Comparison of ENCODE assay signal across 9 mouse cellular contexts in the genomic region with DNA sequence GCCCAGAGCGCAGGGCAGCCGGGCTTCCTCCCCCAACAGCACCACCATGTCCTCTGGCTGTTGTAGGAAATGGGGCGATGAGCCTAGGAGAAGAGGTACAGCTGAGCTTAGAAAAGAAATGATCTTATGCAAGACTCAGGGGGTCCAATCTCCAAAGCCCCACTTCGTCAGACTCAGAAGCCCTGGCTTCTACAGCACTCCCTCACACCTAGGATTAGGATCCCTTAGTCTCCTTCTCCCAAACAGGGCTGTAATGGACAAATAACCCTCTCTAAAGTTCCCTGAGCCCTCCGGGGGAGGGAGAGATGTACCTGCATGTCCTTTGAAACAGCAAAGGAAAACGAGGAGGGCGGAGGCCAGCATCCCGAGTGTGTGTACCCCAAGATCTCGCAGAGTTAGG. TPM values are rescaled to one million over a fixed set of nuclear protein-coding genes. Genes with fewer than 3 reads are reported as not detected.
A peak's percentile ranks its signal among the peaks of the same experiment; 100 is the strongest.
DNase-seq lines count a peak whose midpoint lies in the region; ATAC-seq and TF ChIP-seq lines count a peak whose summit lies in the region.
"Had no signal": no experiment of that assay in that cellular context is flagged by ENCODE, and none has a peak within 500 bp of the region (broad histone marks: within the 10 kb centered on the region; RNA-seq: fewer than 3 reads in every experiment).

No protein-coding gene starts in this region.

- no peak overlapping the region for H3K27ac ChIP-seq in liver, embryonic 12.5 days
- no peak overlapping the region for H3K27ac ChIP-seq in liver, postnatal 0 days (ENCODE audit: low read depth)
- H3K27ac ChIP-seq in forebrain, embryonic 16.5 days (ENCODE audit: low read length), result no peak overlapping the region
- no peak overlapping the region for H3K27ac ChIP-seq in midbrain, embryonic 11.5 days (ENCODE audit: low read depth, low read length)

- ATAC-seq in liver, embryonic 12.5 days, result no peak
- no peak for ATAC-seq in liver, postnatal 0 days
- ATAC-seq in forebrain, embryonic 16.5 days, result no peak
- ATAC-seq in midbrain, embryonic 11.5 days (ENCODE audit: low FRiP score), result no peak
- no peak for ATAC-seq in monocyte, adult 5-6 weeks (replicated peaks; ENCODE audit: insufficient number of reproducible peaks, low FRiP score, low TSS enrichment, poor library complexity, severe bottlenecking)

- H3K4me1 ChIP-seq in liver, embryonic 12.5 days, result peaks cover 6% of the 10 kb centered on the region
- peaks cover 12% of the 10 kb centered on the region for H3K4me1 ChIP-seq in liver, postnatal 0 days (ENCODE audit: insufficient read depth)
- H3K4me1 ChIP-seq in forebrain, embryonic 16.5 days (replicated peaks; ENCODE audit: control insufficient read depth, insufficient read depth, low read length), result peaks cover 13% of the 10 kb centered on the region
- peaks cover 20% of the 10 kb centered on the region for H3K4me1 ChIP-seq in midbrain, embryonic 11.5 days (ENCODE audit: control insufficient read depth, insufficient read depth, low read length)

- no peak overlapping the region for H3K9ac ChIP-seq in liver, embryonic 12.5 days
- no peak overlapping the region for H3K9ac ChIP-seq in liver, postnatal 0 days (replicated peaks)
- H3K9ac ChIP-seq in forebrain, embryonic 16.5 days (replicated peaks; ENCODE audit: low read depth, low read length), result no peak overlapping the region
- no peak overlapping the region; the same call in 1 of the 2 replicates for H3K9ac ChIP-seq in midbrain, embryonic 11.5 days (ENCODE audit: low read length)

- H3K4me3 ChIP-seq in liver, embryonic 12.5 days, result no peak overlapping the region
- no peak overlapping the region for H3K4me3 ChIP-seq in liver, postnatal 0 days (ENCODE audit: low read depth, low read length)
- no peak overlapping the region; the same call in 1 of the 2 replicates for H3K4me3 ChIP-seq in forebrain, embryonic 16.5 days (replicated peaks; ENCODE audit: low read length)
- peak overlapping the region; percentile 20 for H3K4me3 ChIP-seq in midbrain, embryonic 11.5 days (ENCODE audit: low read depth, low read length)

- H3K36me3 ChIP-seq in liver, embryonic 12.5 days, result no peaks in the 10 kb centered on the region
- no peaks in the 10 kb centered on the region for H3K36me3 ChIP-seq in liver, postnatal 0 days (replicated peaks; ENCODE audit: insufficient read depth, low read length)
- H3K36me3 ChIP-seq in forebrain, embryonic 16.5 days (ENCODE audit: control insufficient read depth, insufficient read depth), result no peaks in the 10 kb centered on the region
- no peaks in the 10 kb centered on the region for H3K36me3 ChIP-seq in midbrain, embryonic 11.5 days (ENCODE audit: control insufficient read depth, insufficient read depth, low read length)

- H3K4me2 ChIP-seq in liver, embryonic 12.5 days, result peak overlapping the region; percentile 4; the same call in 1 of the 2 replicates
- H3K4me2 ChIP-seq in liver, postnatal 0 days (ENCODE audit: low read depth, low read length), result no peak overlapping the region
- peak overlapping the region; percentile 42 for H3K4me2 ChIP-seq in forebrain, embryonic 16.5 days (ENCODE audit: low read length)
- peak overlapping the region; percentile 48 for H3K4me2 ChIP-seq in midbrain, embryonic 11.5 days

- WGBS in liver, embryonic 12.5 days (ENCODE audit: insufficient replicate concordance), result 5% methylated on average over 9 of the region's 9 CpGs
- WGBS in liver, postnatal 0 days (ENCODE audit: insufficient replicate concordance), result 4% methylated on average over 9 of the region's 9 CpGs
- 1% methylated on average over 9 of the region's 9 CpGs for WGBS in forebrain, embryonic 16.5 days
- WGBS in midbrain, embryonic 11.5 days, result under 1% methylated on average over 9 of the region's 9 CpGs

- TF ChIP-seq EP300 in liver, postnatal 0 days (IDR thresholded peaks at IDR 0.05; ENCODE audit: low read depth), result no peak

- no peak for DNase-seq in liver, postnatal 0 days
- DNase-seq in midbrain, embryonic 11.5 days (ENCODE audit: low spot score, missing footprints), result peak; percentile 90
- no peak for DNase-seq in urinary bladder, postnatal 25 days (ENCODE audit: low spot score)
- DNase-seq in frontal cortex, postnatal 36 days (ENCODE audit: low spot score in 2 of 2), result no peak

- H3K9me3 ChIP-seq in liver, embryonic 12.5 days (replicated peaks), result no peaks in the 10 kb centered on the region
- H3K9me3 ChIP-seq in liver, postnatal 0 days (ENCODE audit: low read length), result no peaks in the 10 kb centered on the region
- 0 out of 2 replicates have a peak, but pooled peaks cover 2% of the 10 kb centered on the region for H3K9me3 ChIP-seq in forebrain, embryonic 16.5 days (ENCODE audit: control insufficient read depth, low read length)
- H3K9me3 ChIP-seq in midbrain, embryonic 11.5 days (ENCODE audit: control insufficient read depth, low read length), result no peaks in the 10 kb centered on the region

- peaks cover 97% of the 10 kb centered on the region for H3K27me3 ChIP-seq in liver, embryonic 12.5 days (replicated peaks)
- peaks cover 80% of the 10 kb centered on the region for H3K27me3 ChIP-seq in liver, postnatal 0 days (ENCODE audit: insufficient read depth, low read length)
- peaks cover 73% of the 10 kb centered on the region for H3K27me3 ChIP-seq in forebrain, embryonic 16.5 days (replicated peaks; ENCODE audit: control insufficient read depth, insufficient read depth, low read length)
- H3K27me3 ChIP-seq in midbrain, embryonic 11.5 days (ENCODE audit: control insufficient read depth, insufficient read depth, low read length), result peaks cover 78% of the 10 kb centered on the region

- TF ChIP-seq CTCF in liver, postnatal 0 days (IDR thresholded peaks at IDR 0.05; ENCODE audit: low read depth), result no peak

RNA-seq across cellular contexts. Expression of a gene that starts 1.0 kb away (rescaled TPM):
- polyA plus RNA-seq in liver, embryonic 12.5 days (2016; fragmentation: Nextera tagmentation; extraction: Ambion mirVana), result 0.05 and 0.17 TPM in 2 replicates
- polyA plus RNA-seq in liver, postnatal 0 days (2015; fragmentation: Nextera tagmentation; extraction: Ambion mirVana), result 0.05 TPM in 1 of 2 replicates, not detected in the other
- polyA plus RNA-seq in forebrain, embryonic 16.5 days (2015; fragmentation: Nextera tagmentation; extraction: Ambion mirVana), result 0.22 and 0.43 TPM in 2 replicates
- polyA plus RNA-seq in midbrain, embryonic 11.5 days (2014; fragmentation: Nextera tagmentation; extraction: Ambion mirVana), result 0.58 and 0.61 TPM in 2 replicates
- not detected in 3 replicates for total RNA-seq in monocyte, adult 5-6 weeks (2017)
- total RNA-seq: gastrocnemius, adult 8-10 months; MEL had no signal

RNA-seq across cellular contexts. Expression of a gene that starts 1.6 kb away (rescaled TPM):
- 0.14 and 0.18 TPM in 2 replicates for polyA plus RNA-seq in liver, embryonic 12.5 days (2016; fragmentation: Nextera tagmentation; extraction: Ambion mirVana)
- 0.06 and 0.07 TPM in 2 replicates for polyA plus RNA-seq in liver, postnatal 0 days (2015; fragmentation: Nextera tagmentation; extraction: Ambion mirVana)
- not detected in 2 replicates for polyA plus RNA-seq in forebrain, embryonic 16.5 days (2015; fragmentation: Nextera tagmentation; extraction: Ambion mirVana)
- polyA plus RNA-seq in midbrain, embryonic 11.5 days (2014; fragmentation: Nextera tagmentation; extraction: Ambion mirVana), result not detected in 2 replicates
- not detected in 3 replicates for total RNA-seq in monocyte, adult 5-6 weeks (2017)
- total RNA-seq: gastrocnemius, adult 8-10 months had no signal

RNA-seq across cellular contexts. Expression of a gene that starts 11.2 kb away (rescaled TPM):
- 7.5 and 8.2 TPM in 2 replicates for polyA plus RNA-seq in liver, embryonic 12.5 days (2016; fragmentation: Nextera tagmentation; extraction: Ambion mirVana)
- polyA plus RNA-seq in liver, postnatal 0 days (2015; fragmentation: Nextera tagmentation; extraction: Ambion mirVana), result 1.2 and 1.6 TPM in 2 replicates
- 584 and 649 TPM in 2 replicates for polyA plus RNA-seq in forebrain, embryonic 16.5 days (2015; fragmentation: Nextera tagmentation; extraction: Ambion mirVana)
- polyA plus RNA-seq in midbrain, embryonic 11.5 days (2014; fragmentation: Nextera tagmentation; extraction: Ambion mirVana), result 128 and 134 TPM in 2 replicates
- 0.68 TPM in 1 of 3 replicates, not detected in the others for total RNA-seq in monocyte, adult 5-6 weeks (2017)

RNA-seq across cellular contexts. Expression of a gene that starts 35.0 kb away (rescaled TPM):
- polyA plus RNA-seq in liver, embryonic 12.5 days (2016; fragmentation: Nextera tagmentation; extraction: Ambion mirVana), result 1.5 and 2.1 TPM in 2 replicates
- polyA plus RNA-seq in liver, postnatal 0 days (2015; fragmentation: Nextera tagmentation; extraction: Ambion mirVana), result 1.7 and 2.3 TPM in 2 replicates
- 2.3 and 3.4 TPM in 2 replicates for polyA plus RNA-seq in forebrain, embryonic 16.5 days (2015; fragmentation: Nextera tagmentation; extraction: Ambion mirVana)
- polyA plus RNA-seq in midbrain, embryonic 11.5 days (2014; fragmentation: Nextera tagmentation; extraction: Ambion mirVana), result 0.63 and 1.2 TPM in 2 replicates
- 25.9 to 48.3 TPM (median 34.1 TPM) in 3 replicates for total RNA-seq in monocyte, adult 5-6 weeks (2017)

RNA-seq across cellular contexts. Expression of a gene that starts 36.8 kb away (rescaled TPM):
- 3.0 and 4.1 TPM in 2 replicates for polyA plus RNA-seq in liver, embryonic 12.5 days (2016; fragmentation: Nextera tagmentation; extraction: Ambion mirVana)
- polyA plus RNA-seq in liver, postnatal 0 days (2015; fragmentation: Nextera tagmentation; extraction: Ambion mirVana), result 17.4 and 17.6 TPM in 2 replicates
- polyA plus RNA-seq in forebrain, embryonic 16.5 days (2015; fragmentation: Nextera tagmentation; extraction: Ambion mirVana), result not detected in 2 replicates
- 0.43 and 0.45 TPM in 2 replicates for polyA plus RNA-seq in midbrain, embryonic 11.5 days (2014; fragmentation: Nextera tagmentation; extraction: Ambion mirVana)
- total RNA-seq in monocyte, adult 5-6 weeks (2017), result 44.2 to 97.2 TPM (median 67.5 TPM) in 3 replicates
- total RNA-seq: gastrocnemius, adult 8-10 months had no signal

Comparison
In these comparisons a context has a peak if more than half of its experiments do, and no peak if none do; other contexts are left out.
1. RNA of a gene that starts 11.2 kb away (polyA plus RNA-seq): 584 to 649 TPM in forebrain, embryonic 16.5 days and 128 to 134 TPM in midbrain, embryonic 11.5 days; 7.5 to 8.2 TPM in liver, embryonic 12.5 days and 1.2 to 1.6 TPM in liver, postnatal 0 days; every median in the first group is over 10 times any median in the second.